Mouse (Mus musculus) frontal cortex, postnatal 25 days (tissue): ENCODE measurements around the gene Grik2.
A peak's percentile ranks its signal among the peaks of the same experiment; 100 is the strongest.

Experiments used
- DNase-seq, 2 experiments: peaks; one replicate each; pipeline ENCODE4 v3.0.0; 2022; ENCODE audit warnings: low spot score in 2 of 2

The Grik2 gene

DNA sequence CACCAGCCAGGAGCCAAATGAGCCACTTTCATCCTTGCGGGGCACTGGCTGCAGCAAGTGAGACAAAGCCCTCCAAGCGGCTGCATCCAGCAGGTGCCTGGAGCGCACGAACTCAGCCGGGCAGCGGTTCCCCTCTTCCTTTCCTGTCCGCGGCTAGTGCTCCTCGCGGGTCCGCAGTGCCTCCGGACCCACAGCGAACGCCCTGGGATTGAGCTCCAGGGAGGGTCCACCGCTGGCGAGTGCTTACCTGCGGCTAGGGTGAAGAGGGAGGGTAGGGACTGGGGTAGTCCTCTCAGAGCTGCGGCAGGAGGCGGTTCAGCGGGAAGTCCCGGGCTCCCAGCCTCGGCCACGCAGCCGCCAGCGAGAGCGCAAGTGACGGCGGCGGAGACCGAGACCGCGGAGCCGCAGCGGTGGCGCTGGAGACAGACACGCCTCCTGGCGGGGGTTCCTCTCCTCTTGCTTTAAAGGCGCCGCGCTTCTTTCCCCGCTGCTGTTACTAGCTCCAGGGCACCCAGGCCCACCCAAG lies at the start of gene Grik2:
Grik2 (minus strand) TSS at position 386 of the 526 bp plus-strand sequence.
- peak; percentile 70 to 79 for DNase-seq

DNA sequence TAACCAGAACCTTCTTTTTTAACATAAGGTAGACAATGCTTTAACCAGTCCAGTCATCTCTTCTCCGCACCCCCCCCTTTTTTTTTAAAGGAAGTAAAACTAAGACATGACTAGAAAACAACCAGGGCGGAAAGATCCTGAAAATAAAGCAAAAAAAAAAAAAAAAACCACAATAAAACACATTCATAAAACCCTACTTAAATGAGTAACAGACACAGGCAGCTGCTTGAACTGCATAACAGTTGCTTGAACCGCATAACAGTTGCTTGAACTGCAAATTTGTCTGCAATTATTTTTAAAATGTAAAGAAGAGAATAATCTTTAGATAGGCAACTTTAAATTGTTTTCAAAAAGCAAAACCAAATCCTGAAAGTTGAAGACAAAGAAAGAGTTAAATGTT lies 45.8 kb upstream of the Grik2 start:
- DNase-seq: no peak

DNA sequence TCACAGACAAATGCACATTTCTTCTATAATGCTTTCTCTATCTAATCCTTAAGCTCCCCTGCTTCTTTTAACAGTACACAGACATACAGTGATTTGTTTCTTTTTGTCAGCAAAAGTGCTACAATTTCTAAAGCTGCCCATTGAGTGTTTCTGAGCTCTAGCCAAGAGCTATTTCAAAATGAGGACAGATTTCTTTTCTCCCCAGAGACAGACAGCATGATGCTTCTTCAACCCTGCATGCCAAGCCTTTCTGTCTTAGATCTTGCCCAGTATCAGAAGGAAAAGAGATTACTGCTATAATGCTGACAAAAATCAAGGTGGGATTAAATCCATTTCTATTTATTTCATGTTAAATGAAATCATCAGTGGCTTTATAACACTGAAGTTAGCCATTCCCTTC lies 18.7 kb upstream of the Grik2 start:
- no peak for DNase-seq

DNA sequence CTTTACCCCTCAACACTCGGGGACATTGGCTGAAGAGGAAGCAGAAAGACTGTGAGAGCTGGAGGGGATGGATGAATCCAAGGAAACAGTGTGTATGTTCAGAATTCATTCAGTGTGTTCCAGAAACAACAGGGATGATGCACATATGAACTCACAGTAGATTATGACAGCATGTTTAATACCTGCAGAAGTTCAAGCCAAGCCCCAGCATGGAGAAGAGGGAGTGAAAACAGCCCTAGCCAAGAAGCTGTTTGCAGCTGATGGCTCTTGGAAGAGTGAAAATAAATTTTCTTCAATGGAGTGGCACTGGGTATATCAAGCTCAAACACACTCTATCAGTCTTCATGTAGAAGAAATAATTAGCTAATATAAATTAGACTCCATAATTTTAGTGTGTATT lies 12.4 kb upstream of the Grik2 start:
- no peak for DNase-seq

DNA sequence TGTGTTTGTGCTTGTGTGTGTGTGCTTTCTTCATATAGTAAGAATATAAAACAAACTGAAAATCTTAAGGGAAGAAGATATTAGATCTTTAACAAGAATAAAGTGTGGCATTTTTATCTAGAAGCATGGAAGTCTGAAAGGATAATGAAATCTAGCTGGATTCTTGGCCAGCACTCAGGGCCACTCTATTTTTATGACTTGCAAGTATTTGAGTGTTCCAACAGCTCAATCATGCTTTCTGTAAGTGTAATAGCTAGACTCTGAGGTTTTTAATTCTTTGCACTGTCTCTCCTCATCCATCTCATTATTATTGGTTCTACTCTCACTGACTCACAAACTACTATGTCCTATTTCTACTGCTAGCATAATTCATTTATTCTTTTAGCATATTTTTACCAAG lies 5.6 kb upstream of the Grik2 start:
- DNase-seq: no peak

DNA sequence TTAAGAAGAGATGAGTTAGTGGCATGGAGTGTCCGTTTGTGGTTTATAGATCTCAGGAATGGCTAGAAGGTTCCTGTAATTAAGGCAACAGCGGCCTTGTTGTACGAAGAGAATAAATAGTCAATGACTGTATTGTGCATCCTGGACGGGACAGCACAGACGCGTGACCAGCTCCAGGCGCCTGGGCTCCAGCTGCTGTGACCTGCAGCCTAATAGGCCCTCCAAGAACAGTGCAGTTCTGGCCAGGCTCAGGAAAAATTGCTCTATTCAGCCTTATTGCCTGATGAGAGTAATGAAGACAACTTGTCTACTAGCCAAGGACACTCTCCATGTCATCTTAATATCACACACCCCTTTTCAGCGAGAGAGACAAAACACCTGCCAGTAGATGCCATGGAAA lies 1.8 kb upstream of the Grik2 start:
- DNase-seq: no peak

DNA sequence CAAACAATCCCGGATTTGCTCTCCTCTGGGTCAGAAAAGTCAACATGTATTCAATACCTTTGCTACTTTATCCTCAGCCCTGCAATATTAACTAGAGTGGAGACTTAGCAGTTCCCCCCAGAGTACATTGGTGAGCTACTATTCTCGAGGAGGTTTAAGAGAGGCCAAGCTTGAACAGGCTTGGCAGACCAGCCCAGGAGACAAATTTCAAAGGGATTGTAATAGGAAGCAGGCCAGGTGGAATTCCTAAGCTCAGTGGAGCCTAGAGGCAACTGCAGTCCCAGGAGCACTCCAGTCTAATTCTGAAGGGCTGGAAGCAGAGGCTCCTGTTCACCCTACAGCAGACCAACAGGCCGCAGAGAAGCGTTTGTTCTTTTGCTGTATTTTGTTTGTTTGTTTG lies 1.1 kb upstream of the Grik2 start:
- no peak for DNase-seq

DNA sequence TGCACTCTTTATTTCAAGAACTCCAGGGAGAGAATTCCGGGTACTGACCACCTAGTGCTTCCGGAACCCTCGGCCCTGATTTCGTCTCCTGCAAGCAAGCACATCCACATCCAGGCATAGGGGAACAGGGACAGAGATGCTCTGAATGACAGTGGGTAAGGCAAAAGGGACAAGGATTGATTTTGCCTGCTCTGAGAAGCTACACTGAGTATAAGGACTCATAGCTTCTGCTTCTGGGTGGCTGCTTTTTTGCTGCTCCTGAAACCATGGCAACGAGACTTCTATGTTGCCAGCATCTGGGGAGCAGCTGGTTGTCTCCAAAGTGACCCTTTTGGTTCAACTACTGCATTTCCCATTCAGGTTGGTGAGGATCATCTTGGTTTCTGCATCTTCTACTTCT lies 348 bp upstream of the Grik2 start:
- DNase-seq: no peak

DNA sequence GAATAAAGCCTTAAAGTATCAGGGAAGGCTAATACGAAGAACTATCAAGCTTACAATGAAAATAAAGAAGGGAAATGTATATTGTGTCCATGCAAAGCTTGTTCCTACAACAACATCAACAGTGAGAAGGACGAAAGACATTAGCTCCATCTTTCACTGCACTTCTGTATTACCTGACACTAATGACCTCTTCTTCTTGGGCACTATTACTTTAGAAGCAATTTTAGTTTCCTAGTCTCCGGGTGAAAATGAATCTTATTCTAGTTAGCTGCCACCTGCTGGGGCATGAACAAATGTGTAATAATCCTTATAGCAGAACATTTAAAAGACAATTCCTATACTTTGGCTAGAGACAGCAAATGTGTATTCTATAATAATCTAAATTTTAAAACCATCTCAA lies 1.9 kb downstream of the Grik2 start:
- DNase-seq: no peak

DNA sequence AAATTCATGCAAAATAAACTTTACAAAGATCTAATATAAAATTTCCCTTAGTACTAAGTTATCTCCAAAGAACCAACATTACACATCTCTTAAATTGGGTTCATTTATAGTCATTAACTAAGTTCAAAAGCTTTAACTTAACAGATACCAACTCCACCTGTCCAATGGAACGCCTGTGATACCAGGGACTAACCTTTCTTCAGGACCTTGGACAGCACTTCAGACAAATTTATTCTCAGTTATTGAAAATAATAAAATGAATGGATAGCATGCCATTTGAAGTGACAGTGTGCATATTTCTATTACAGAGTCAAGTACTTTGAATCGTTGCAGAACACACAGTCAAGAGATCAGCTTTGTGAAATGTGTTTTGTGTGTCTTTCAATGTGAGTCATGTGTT lies 3.1 kb downstream of the Grik2 start:
- no peak for DNase-seq

DNA sequence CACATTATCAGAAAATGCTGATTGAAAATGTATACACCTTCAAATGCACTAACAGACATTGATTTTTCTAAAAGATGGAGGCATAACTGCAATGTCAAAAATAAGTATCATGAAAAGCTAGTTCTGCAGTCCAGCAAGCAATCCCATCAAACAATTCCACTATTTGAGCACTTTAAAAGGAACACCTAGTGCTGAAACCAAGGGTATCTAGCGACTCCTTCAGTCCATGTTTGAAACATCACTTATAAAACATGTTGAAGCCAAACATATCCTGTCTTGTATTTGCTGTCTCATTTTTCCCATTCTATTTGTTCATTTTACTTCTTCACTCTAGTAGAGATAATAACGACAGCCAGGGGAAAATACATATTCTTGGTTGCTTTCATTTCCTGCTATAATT lies 3.7 kb downstream of the Grik2 start:
- no peak for DNase-seq

DNA sequence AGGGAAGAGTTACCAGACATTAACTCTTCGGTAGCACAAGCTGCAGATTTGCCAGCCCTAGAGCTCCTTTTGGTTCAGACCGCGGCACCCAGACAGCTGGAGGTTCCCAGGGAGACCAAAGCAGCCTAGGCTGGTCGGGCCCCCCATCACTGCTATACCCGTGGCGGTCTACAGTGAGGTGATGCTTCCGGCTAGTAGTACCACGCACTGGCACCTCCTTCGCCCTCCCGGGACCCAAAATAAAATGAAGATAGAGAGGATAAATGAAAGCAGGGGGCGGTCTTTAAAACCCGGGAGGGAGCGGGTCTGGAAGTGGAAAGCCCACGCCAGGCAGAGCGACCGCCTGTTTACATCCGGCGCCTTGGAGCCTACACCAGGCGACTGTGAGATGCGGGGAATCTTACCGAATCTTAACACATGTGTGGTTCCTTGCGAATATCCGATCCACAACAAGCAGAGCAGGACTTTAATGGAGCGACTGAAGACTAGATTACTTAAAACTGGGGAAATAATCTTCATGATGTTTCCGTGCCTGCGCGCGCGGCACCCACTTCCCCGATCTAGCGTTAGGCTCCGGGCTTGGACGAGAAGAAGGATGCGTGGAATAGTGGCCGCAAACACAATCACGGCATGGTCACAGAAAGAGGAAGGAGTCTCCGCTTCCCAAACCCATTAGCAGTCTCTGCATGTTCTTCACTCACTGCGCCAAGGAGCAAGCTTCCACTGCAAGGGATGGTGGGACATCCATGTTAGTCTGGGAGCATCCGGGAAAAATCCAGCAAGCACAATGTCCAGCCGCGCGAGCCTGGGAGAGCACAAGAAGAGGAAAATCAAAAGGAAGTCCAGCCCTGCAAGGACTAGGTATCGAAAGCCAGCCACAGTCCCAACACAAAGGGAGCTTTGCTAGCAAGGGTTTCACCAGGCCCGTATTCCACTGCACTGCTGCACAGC lies 5.5 kb downstream of the Grik2 start:
- peak; percentile 44 to 46 for DNase-seq

DNA sequence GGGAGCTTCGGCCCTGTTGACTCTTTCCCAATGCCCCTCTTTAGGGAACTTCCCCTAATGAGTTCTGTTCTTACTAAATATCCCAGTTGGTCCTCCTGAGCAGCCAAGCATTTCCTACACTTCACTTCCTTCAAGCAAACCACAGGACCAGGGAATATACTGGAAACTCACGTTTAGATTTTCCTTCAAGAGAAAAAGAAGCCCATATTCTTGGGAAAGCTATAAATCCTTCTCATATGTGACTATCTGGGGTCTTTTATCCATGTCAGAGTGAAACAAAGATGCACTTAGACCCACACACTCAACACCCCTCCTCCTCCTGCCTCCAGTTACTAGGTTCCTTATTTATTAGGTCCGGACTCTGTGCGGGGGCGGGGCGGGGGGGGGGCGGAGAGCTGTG lies 6.5 kb downstream of the Grik2 start:
- DNase-seq: no peak

DNA sequence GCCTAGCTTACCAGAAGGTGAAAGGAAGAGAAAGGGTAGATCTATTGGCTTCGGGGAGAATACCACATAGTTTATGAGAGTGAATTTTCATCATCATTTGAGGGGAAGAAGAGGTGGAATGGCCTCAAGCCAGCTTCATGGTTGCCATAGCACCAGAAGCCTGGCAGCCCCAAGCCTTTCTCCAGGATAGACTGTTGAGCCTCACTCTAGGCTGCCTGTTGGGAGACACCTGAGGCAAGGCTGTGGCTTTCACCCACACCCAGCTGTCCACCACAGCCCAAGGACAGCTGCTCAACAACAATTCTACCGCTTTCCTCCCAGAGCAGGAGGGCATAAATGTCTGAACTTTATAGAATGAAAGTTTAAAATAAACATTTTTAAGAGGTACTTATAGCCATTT lies 8.1 kb downstream of the Grik2 start:
- peak in 1 of 2 experiments; percentile 23 for DNase-seq

DNA sequence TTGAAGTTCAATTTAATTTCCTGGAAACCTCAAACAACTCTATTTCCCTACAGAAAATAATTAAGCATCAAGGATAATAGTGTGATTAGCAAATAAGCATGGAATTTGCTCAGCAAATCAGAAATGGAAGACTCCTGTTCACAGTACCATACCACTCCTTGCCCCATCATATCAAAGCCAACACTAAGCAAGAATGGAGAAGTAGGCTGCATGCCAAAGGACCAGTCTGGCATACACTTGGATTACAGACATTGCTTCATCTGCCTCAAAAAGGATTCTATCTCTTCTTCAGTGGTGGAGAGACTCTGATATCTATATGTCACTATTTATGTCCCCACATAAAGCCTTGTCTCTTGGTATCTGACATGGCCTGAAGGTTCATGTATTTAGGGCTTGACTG lies 19.7 kb downstream of the Grik2 start:
- DNase-seq: no peak

DNA sequence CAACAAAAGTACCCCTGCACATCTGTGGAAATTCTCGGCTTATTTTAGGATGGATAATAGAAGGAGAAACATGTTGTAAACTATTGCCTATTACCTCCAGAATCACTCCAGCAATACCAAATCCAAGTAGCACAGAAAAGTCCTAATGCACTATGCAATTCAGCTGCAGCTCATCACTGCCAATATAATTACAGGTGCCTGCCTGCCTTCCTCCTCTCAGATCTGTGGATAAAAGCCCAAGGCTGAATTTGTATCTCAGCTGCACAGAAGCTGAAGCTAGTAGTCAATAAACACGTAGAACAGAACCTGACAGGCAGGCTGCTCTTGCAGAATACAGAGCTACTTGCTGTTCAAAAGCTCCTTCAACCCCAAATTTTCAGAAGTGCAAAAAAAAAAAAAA lies 21.0 kb downstream of the Grik2 start:
- DNase-seq: no peak

DNA sequence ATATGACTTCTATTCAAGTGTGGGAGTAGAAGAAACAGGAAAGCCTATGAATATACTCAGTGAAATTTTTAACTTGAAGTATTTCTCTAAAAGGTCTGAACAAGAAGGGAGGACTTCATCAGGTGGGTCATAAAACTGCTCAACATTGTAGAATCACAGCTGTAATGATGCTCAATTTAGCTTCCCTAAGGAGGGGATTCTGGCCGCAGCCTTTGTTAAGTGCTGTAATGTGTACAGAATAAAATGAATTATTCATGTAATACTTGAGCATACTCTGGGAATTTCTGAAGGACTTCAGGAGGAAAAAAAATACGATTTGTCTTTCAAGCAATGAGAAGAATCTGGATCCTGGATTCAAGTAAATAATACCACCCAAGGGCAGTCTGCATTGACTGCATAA lies 26.0 kb downstream of the Grik2 start:
- no peak for DNase-seq

DNA sequence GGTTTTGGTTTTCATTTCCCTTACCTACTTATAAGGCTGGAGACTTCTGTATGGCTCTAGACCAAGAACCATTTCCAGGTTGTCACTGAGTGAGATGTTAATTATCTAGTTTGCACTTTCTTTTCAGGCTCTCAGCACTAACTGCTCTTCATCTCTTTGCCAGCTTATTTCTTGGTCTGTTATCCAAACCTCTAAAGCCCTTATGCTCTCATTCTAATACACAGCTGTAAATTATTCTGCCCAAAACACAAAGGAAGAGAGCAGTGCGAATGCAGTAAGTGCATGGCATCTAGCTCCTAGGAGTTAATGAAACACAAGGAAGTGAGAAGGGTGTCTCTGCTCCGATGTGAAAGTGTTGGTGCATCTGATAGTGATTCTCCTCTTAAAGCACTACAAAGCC lies 36.8 kb downstream of the Grik2 start:
- no peak for DNase-seq

DNA sequence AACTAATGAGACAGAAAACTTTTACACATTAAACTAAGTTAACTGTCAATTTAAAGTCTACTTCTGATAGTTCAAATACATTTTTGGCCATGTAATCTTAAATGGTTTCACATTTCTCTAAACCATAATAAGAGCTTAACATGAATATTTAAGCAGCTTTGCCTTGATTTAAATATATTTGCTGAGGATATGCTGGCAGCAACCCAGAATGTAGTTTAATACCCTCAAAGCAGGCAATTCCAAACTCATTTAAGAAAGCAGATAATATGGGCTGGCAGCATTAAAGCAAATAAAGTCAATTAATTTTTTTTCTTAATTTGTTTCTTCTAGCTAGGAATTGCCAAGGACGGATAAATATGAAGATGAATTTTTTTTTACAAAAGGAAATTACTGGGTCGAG lies 56.7 kb downstream of the Grik2 start:
- DNase-seq: no peak

DNA sequence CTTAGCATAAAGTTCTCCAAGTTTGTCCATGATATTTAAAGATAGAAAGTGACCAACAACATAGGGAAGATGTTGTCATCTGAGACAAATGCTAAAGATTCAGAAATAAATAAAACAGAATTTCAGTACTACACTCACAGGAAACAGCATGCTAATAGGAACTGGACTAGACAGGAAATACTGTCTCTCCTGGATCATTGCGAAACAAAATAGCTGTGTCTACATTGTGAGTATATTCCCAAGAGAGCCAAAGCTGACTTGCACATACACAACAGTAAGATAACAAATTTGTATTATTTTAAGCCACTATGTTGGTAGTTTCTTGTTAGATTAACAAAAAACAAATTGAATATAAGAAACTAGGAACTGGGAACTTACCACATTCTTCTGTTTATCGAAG lies 64.9 kb downstream of the Grik2 start:
- DNase-seq: no peak

DNA sequence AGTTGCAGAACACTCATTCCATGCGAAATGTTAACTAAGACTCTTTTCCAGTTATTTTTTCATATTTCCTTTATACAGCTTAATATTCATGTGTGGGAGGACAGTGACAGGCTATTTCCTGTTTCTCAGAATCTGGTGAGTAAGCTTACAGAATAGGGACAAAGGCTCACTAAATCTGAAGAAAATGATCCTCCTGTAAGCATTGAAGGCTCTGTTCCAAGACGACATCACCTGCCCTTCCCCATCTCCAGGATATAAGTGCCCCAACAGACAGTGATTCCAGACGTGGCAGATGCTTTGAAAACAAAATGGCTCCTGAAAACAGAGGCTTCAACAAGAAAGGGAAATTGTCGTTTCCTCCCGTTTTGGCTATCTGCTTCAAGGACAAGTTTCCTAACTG lies 71.7 kb downstream of the Grik2 start:
- no peak for DNase-seq

DNA sequence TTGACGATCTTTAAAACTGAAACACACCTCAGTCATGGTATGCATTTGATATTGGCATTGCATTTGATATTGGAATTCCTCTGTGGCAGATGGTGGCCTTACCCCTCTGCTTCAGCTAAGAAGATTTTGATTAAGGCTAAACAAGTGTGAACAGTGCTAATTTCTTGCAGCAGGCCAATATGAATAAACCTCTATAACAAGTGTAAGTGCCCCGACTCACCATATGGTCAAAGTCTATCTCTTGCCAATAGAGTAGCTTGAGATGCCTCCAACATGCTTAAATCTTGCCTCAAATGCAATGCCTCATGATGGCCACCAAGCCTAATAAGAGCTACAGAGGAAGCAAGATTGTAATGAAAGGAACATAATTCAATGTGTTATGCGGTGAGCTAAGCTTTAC lies 78.8 kb downstream of the Grik2 start:
- no peak for DNase-seq

DNA sequence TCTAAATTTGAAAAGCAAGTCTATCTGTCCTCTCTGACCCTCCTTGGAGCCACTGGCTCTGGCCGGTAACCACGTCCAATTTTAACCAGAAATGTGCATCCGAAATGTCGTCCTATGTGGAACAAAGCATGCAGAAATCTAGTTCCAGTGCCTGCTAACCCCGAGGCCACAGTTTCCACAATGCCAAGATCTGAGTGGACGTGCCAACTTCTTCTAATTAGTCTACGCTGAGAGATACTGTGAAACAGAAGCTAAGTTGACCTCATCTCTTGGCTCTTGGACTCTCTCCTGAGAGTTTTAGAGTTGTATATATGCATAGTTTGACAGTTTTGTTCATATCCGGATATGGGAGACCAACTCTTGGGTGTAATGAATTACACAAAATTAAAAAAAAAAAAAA lies 84.1 kb downstream of the Grik2 start:
- DNase-seq: no peak

DNA sequence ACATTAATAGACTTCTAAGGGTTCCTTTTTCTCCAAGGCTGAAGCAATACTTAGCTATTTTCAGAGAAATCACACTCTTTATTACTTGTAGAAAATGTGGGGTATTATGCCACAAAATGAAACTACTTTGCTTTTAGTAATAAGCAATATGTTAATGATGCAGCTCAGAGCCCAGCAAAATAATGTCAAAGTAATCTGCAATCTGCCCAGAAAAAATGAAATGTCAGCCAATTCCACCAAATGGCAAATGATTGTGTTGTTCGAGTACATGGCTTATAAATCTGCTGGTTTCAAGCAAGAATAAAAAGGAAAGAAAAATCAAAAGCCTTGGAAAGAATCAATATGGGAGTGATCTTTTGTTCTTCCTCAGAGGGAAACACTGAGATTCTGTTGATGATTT lies 136.2 kb downstream of the Grik2 start:
- no peak for DNase-seq
